ENCODE assay signal across 8 mouse cellular contexts in the genomic region with DNA sequence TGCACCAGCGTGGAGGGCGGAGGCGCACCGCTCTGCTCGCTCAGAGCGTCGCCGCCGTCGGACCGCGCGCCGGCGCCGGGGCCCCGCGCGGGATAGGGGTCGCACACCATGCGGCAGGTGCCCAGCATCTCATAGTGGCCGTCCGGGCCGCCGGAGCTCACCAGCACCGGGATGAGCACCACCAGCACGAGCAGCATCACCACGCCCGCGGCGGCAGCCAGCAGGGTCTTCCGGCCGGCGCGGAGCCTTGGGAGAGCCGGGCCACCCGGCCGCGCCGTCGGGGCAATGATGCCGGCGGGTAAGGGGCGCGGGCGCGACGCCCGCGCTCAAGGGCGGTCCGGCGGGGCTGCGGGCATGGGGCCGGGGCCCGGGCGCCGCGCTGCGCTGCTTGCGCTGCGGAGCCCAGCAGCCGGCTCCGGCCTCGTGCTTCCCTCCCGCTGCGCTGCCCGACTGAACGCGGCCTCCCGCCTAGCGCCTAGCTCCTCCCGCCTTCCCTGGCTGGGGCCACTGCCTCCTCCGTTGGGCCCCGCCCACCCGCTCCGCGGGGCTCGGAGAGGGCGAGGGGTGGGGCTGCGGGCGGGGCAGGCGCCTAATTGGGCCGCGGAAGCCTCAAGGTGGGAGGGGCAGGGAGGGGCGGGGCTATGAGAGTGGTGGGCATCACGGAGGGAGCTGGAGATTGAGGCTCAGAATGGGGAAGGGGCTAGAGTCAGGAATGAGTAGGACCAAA. TPM values are rescaled to one million over a fixed set of nuclear protein-coding genes. Genes with fewer than 3 reads are reported as not detected.
DNase-seq lines count a peak whose midpoint lies in the region; ATAC-seq and TF ChIP-seq lines count a peak whose summit lies in the region.

Gene C1ql1, minus strand, starts transcription at position 424 of the 727 bp plus-strand sequence.

- H3K4me3 ChIP-seq in gastrocnemius, adult 2 months = peak within 1 kb of the TSS; percentile 62
- H3K4me3 ChIP-seq in hindbrain, embryonic 15.5 days = peak within 1 kb of the TSS; percentile 34

- peak within 1 kb of the TSS; percentile 56 for H3K4me2 ChIP-seq in hindbrain, embryonic 15.5 days

- no peak within 1 kb of the TSS for H3K27ac ChIP-seq in gastrocnemius, adult 2 months
- H3K27ac ChIP-seq in hindbrain, embryonic 15.5 days (replicated peaks) = no peak within 1 kb of the TSS

- TF ChIP-seq CTCF in gastrocnemius, adult 2 months (IDR thresholded peaks at IDR 0.05) = no peak

- H3K36me3 ChIP-seq in hindbrain, embryonic 15.5 days = no peaks in the 10 kb centered on the region

- peak; percentile 89 for DNase-seq in WW6 (ENCODE audit: low read depth, low spot score)
- peak; percentile 15 to 55 for DNase-seq in cerebellum, postnatal 36 days
- peak; percentile 92 for DNase-seq in gastrocnemius, adult 2 months
- peak; percentile 35 for DNase-seq in left cerebral cortex, adult 11 months (ENCODE audit: low spot score)
- DNase-seq in lung, postnatal 25 days (ENCODE audit: low spot score) = peak; percentile 88
- DNase-seq in retina, adult 2 months (ENCODE audit: low read depth, low spot score) = peak; percentile 29
- peak; percentile 81 for DNase-seq in thymus, postnatal 25 days

- peaks cover 41% of the 10 kb centered on the region for H3K4me1 ChIP-seq in hindbrain, embryonic 15.5 days (replicated peaks)

- peaks cover 74% of the 10 kb centered on the region for H3K27me3 ChIP-seq in hindbrain, embryonic 15.5 days

- peak within 1 kb of the TSS; percentile 20; the same call in 1 of the 2 replicates for H3K9ac ChIP-seq in hindbrain, embryonic 15.5 days

- ATAC-seq in hindbrain, embryonic 15.5 days (ENCODE audit: low FRiP score, low read depth) = peak; percentile 64; the same call in 1 of the 2 replicates

- intact Hi-C loops in gastrocnemius, adult 2 months (cut with DNase I) = loop anchor here (5.0 kb wide), 1 partner anchor 46 kb away; no protein-coding TSS in a partner anchor

- under 1% methylated on average over 75 of the region's 87 CpGs for WGBS in hindbrain, embryonic 15.5 days

- H3K9me3 ChIP-seq in hindbrain, embryonic 15.5 days = no peaks in the 10 kb centered on the region

RNA-seq across cellular contexts. Expression of gene C1ql1, which starts in this region (rescaled TPM):
- total RNA-seq in gastrocnemius, adult 2 months (2021) = not detected
- 9.8 and 11.1 TPM in 2 replicates for polyA plus RNA-seq in hindbrain, embryonic 15.5 days (2015; fragmentation: Nextera tagmentation; extraction: Ambion mirVana)

Comparison
In these comparisons a context has a peak if more than half of its experiments do, and no peak if none do; other contexts are left out.
1. Peak in DNase-seq and H3K4me3 ChIP-seq in gastrocnemius, adult 2 months; RNA of the gene not detected or under 1 TPM.
2. DNase-seq: peak in every context shown above with its lines; median percentile 92 in gastrocnemius, adult 2 months; 89 in WW6; 88 in lung, postnatal 25 days; 81 in thymus, postnatal 25 days; 35 in cerebellum, postnatal 36 days; 35 in left cerebral cortex, adult 11 months; 29 in retina, adult 2 months.